Mouse (Mus musculus) embryonic fibroblast, embryonic 13.5 days (primary cell): ENCODE results near the gene Bbs4. TPM values are rescaled to one million over a fixed set of nuclear protein-coding genes. Genes with fewer than 3 reads are reported as not detected.

Source experiments
- H3K27ac ChIP-seq: 2 replicates; pipeline ENCODE4 v1.5.1; 2012; ENCODE audit warnings: low read length, control low read depth, inconsistent platforms; ENCODE audit not compliant: insufficient read depth
- H3K4me1 ChIP-seq: 2 replicates; pipeline ENCODE4 v1.6.1; 2011; ENCODE audit warnings: low read length; ENCODE audit not compliant: control insufficient read depth, insufficient read depth
- H3K4me3 ChIP-seq: 2 replicates; pipeline ENCODE4 v1.5.1; 2011; ENCODE audit warnings: mild to moderate bottlenecking, control low read depth, low read length; ENCODE audit not compliant: insufficient read depth
- CTCF ChIP-seq: IDR thresholded peaks from 2 replicates; pipeline ENCODE4 v1.5.1; 2011; ENCODE audit warnings: mild to moderate bottlenecking, control low read depth, low read length, moderate library complexity, borderline replicate concordance; ENCODE audit not compliant: insufficient read depth
- POLR2A ChIP-seq: IDR thresholded peaks from 2 replicates; pipeline ENCODE4 v1.6.1; 2011; ENCODE audit warnings: low read depth, mild to moderate bottlenecking, control low read depth, low read length, moderate library complexity
- polyA plus RNA-seq: library from polyadenylated mRNA; stranded (reverse); fragments of >200 nt; gene quantifications from 2 replicates; pipeline ENCODE4 v1.2.4, GENCODE M21; 2011; ENCODE audit warnings: low read depth; ENCODE audit not compliant: missing spikeins, insufficient read length

Bbs4 gene
- polyA plus RNA-seq, 1 experiment, result 6.5 TPM

DNA sequence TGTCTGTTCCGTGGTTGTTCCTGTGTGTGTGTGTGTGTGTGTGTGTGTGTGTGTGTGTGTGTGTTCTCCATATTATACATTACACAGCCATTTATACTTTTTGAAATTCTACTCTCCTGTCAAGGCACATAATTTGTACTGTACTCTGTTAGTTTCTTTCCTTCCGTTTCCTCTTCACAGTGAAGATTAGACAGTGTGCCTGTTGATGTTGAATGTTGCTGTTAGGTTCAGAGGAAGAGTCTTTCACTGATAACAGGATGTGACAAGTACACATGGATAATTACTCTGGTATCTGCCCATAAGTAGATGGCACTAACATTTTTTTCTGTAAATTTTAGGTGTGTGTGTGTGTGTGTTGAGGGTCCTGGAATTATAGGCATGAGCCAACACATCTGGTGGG is 56.9 kb downstream of the Bbs4 start:
- Histone ChIP-seq H3K4me1 (peaks cover 7% of the 10 kb centered on the region; the same call in 1 of the 2 replicates), H3K27ac (no peak overlapping the region), H3K4me3 (no peak overlapping the region)
- TF ChIP-seq CTCF (no peak), POLR2A (no peak)

DNA sequence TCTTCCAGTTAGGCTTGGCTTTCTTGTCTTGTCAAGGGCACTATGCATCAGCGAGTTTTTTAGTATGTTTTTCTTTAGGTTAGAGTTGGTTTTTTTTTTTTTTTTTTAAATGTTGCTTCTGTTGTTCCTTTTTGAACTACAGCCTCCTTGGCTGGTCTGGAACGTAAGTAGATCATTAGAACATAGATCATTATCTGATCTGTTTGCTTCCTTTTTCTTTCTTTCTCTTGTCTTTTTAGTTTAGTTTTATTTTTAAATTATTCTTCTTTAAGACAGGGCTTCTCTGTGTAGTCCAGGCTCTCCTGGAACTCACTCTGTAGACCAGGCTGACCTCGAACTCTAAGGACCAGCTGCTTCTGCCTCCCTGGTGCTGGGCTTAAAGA is 60.8 kb downstream of the Bbs4 start:
- peak overlapping the region; percentile 83 for H3K4me3 ChIP-seq
- H3K4me1 ChIP-seq, result peaks cover 10% of the 10 kb centered on the region; the same call in 1 of the 2 replicates
- TF ChIP-seq POLR2A (no peak), CTCF (no peak)
- H3K27ac ChIP-seq, result no peak overlapping the region

DNA sequence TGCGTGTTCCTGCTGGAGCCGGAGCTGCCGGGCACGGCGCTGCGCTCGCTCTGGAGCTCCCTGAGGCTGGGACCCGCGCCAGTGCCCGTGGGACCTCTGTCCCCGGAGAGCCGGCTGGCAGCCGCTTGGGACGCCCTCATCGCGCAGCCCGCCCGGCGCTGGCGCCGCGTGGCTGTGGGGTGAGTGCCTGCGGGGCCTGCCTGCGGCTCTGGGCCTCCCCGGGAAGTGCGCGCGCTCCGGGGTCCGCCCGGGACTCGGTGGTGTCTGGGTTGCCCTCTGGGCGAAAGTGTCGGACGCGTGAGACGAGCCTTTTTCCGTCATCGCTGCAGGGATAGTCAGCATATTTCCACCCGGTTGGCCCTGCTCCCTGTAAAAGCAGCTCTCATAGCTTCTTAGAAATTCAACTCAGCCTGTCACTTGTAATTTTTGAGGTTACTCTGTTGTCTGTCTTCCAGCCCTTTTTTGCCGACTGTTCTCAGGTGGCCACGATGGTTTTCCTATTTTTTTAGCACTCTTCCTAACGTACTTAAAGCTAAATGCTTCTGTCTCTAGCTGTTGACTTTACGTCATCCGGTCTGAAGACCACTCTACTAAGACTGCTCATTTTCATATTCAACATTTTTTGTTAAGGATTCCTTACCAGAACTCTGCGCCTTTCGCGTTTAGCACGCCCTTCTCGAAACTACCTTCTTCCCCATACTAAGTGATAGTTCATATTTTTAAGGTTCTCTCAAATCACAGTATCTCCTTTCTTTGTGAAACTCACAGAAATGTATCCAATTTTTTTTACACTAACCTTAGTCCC is 61.4 kb downstream of the Bbs4 start:
- TF ChIP-seq CTCF, result no peak
- no peak for TF ChIP-seq POLR2A
- H3K27ac ChIP-seq, result peak overlapping the region; percentile 19; the same call in 1 of the 2 replicates
- H3K4me1 ChIP-seq, result peaks cover 10% of the 10 kb centered on the region; the same call in 1 of the 2 replicates
- H3K4me3 ChIP-seq, result peak overlapping the region; percentile 83

GRCm38 (mm10) chr9:59290957-59291687 is 62.2 kb downstream of the Bbs4 start, which contains the start of gene Adpgk:
TSS of gene Adpgk (plus strand) at chr9:59291558.
- Histone ChIP-seq H3K4me3 (peak within 1 kb of the TSS; percentile 83), H3K27ac (peak within 1 kb of the TSS; percentile 19), H3K4me1 (peaks cover 10% of the 10 kb centered on the region; the same call in 1 of the 2 replicates)
- peak; percentile 96 for TF ChIP-seq POLR2A
- peak; percentile 81 for TF ChIP-seq CTCF

- Histone ChIP-seq H3K27ac (no peak overlapping the region; the same call in 1 of the 2 replicates), H3K4me3 (no peak overlapping the region), H3K4me1 (peaks cover 10% of the 10 kb centered on the region; the same call in 1 of the 2 replicates)
- TF ChIP-seq CTCF, result no peak
- no peak for TF ChIP-seq POLR2A
Measured at GRCm38 (mm10) chr9:59289529-59290115, 63.7 kb downstream of the Bbs4 start.

DNA sequence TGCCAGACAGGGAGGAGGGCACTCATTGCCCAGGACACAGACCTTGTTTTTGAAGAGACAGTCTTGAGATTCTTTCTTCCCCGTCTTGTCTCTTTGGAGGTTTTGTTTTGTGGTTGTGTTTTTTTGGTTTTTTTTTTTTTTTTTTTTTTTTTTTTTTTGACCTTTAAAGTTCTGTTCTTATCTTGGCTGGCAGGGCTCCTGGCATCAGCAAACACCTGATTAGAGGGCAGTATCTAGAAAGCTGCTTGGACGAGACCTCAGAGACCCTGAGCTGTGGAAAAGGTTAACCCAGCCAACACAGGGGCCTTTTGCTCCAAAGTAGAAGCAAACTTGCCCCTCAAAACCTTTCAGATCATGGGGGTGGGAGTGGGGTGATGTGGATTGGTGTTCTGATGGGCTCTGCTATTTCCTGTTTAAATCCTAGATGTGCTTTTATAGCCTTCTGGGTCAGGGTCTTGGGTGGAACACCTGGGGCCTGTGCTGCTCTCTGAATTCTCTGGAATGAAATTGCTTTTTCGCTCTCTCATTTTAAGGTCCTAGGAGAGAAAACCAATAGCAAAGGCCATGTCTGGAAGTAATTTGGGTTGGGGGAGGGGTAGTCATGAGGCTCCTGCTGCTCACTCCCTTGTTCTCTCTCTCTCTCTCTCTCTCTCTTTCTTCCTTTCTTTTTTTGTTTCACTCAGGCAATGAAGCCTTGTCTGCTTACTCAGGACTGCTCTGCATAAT is 64.5 kb downstream of the Bbs4 start:
- H3K27ac ChIP-seq, result peak overlapping the region; percentile 7; the same call in 1 of the 2 replicates
- H3K4me1 ChIP-seq, result peaks cover 13% of the 10 kb centered on the region; the same call in 1 of the 2 replicates
- TF ChIP-seq POLR2A, result no peak
- TF ChIP-seq CTCF, result no peak
- no peak overlapping the region for H3K4me3 ChIP-seq

DNA sequence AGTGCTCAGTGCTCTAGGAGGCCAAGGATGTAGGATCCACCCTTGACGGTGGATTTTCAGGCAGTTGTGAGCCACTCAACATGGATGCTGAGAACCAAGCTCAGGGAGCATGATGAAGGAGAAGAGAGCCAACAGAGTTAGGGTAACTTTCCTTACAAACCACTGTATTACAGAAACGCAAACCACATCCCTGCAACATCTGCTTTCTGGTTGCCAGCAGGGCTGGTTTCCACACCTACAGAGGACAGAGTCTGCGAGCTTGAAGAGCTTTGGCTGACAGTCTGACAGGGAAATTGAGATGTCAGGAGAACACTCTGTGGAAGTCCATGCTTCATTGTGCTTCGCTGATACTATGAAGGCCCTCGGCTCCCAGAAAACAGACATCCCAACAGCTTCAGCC is 65.2 kb downstream of the Bbs4 start:
- TF ChIP-seq CTCF (no peak), POLR2A (no peak)

DNA sequence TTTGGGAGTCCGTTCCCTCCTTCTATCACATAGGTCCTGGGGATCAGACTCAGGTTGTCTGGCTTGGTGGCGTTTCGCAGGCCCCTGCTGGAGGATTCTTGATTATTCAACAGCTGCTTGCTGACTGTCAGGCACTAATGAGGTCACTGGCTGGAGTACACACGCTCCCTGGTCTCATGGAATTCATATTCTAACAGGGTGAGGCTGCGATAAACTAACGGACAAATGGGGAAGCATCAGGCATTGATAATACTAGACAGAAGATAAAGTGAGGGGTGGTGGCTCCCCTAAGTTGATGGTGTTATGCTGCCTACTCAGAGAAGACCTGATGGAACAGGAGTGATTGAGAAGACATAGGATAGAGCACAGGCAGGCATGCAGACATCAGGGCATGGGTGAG is 67.7 kb downstream of the Bbs4 start:
- TF ChIP-seq POLR2A (no peak), CTCF (no peak)
- H3K4me3 ChIP-seq, result no peak overlapping the region
- 0 out of 2 replicates have a peak, but pooled peaks cover 6% of the 10 kb centered on the region for H3K4me1 ChIP-seq
- no peak overlapping the region for H3K27ac ChIP-seq

More for the DNA sequence above, 65.2 kb downstream of the Bbs4 start:
- H3K27ac ChIP-seq, result no peak overlapping the region
- no peak overlapping the region for H3K4me3 ChIP-seq
- 0 out of 2 replicates have a peak, but pooled peaks cover 10% of the 10 kb centered on the region for H3K4me1 ChIP-seq

GRCm38 (mm10) chr9:59282683-59282986 is 70.7 kb downstream of the Bbs4 start:
- Histone ChIP-seq H3K4me3 (0 out of 2 replicates have a peak overlapping the region, but pooled peaks have one; percentile 0), H3K27ac (no peak overlapping the region)
- TF ChIP-seq CTCF (no peak), POLR2A (no peak)

More at GRCm38 (mm10) chr9:59282683-59282986, 70.7 kb downstream of the Bbs4 start:
- H3K4me1 ChIP-seq, result 0 out of 2 replicates have a peak, but pooled peaks cover 4% of the 10 kb centered on the region
